Mouse (Mus musculus): Measurements from ENCODE around the gene Nlrp3.

- TF ChIP-seq HCFC1 (IDR thresholded peaks at IDR 0.05; ENCODE audit: borderline replicate concordance, insufficient read depth, low read length) (no peak), ZC3H11A (IDR thresholded peaks at IDR 0.05; ENCODE audit: borderline replicate concordance, low read depth, low read length) (no peak), ZNF384 (IDR thresholded peaks at IDR 0.05; ENCODE audit: low read depth, low read length) (no peak), CHD2 (IDR thresholded peaks at IDR 0.05; ENCODE audit: low read depth, low read length) (no peak), MAFK (IDR thresholded peaks at IDR 0.05; ENCODE audit: insufficient read depth, low read depth, low read length) (no peak)
These were observed 36.0 kb upstream of the Nlrp3 start for GRCm38 (mm10) chr11:59505351-59505838.

Data from ES-E14 (cell line).